Mouse (Mus musculus) left cerebral cortex, postnatal 4 days (tissue): ENCODE results near the gene Ifi204. TPM values are rescaled to one million over a fixed set of nuclear protein-coding genes. Genes with fewer than 3 reads are reported as not detected.
A peak's percentile ranks its signal among the peaks of the same experiment; 100 is the strongest.
"Not testable (repeated sequence)": the region's sequence is repeated elsewhere in the genome, so short reads cannot be mapped to it uniquely, and the experiment has no call there.

Experiments used
- DNase-seq: peaks from one replicate; pipeline ENCODE4 v3.0.0-alpha.2; 2022
- intact Hi-C: fragments of 180-260 bp; cut with DNase I; formaldehyde crosslinking; loops from one replicate; pipeline ENCODE4 v1.15.1; 2025
- total RNA-seq, 2 experiments: library from RNA; stranded (reverse); gene quantifications; 2 replicates each; pipeline ENCODE4 v1.2.3; 2021

The Ifi204 gene
- under 1 TPM in 1 of 2 experiments, not detected in 1; 0.16 TPM for total RNA-seq

GRCm38 (mm10) chr1:173766848-173767617 lies at the start of gene Ifi204:
Ifi204 (minus strand) TSS chr1:173766943.
- DNase-seq, intact Hi-C loops: not testable (repeated sequence)

DNA sequence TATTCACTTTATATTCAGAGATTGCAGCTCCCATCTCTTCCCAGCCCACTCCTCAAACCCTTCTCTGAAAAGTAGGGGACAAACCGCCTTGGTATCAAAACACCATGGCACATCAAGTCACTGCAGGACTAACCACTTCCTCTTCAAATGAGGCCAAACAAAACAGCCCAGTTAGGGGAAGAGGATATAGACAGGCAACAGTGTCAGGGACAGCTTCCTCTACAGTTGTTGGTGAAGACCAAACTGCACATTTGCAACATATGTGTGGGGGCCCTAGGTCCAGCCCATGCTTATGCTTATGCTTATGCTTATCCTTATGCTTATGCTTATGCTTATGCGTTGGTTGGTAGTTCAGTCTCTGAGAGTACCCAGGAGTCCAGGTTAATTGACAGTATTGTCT lies 42.6 kb upstream of the Ifi204 start:
- intact Hi-C loops, DNase-seq: not testable (repeated sequence)

DNA sequence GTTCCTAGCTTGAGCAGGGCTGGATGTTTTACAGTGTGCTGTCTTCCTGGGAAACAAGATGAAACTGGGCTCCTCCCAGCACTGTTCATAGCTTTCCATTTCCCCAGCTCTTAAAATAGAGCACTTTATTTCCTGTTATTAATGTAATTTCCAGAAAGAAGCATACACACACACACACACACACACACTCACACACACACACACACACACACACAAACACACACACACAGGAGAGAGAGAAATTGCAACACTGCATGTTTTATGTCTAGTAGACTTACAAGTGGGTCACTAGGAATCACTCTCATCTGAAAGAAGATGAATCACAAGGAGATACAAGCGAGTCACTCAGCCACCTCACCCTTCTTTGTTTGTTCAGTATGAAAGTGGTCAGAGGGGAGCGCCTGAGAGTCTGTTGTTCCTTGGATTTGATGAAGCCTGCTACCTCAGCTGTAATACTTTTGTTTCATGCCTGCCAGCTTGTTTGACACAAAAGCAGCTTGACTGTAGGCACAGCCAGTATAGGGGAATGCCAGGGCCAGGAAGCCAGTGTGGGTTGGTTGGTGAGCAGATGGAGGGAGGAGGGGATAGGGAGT lies 36.0 kb upstream of the Ifi204 start:
- intact Hi-C loops: not testable (repeated sequence)
- DNase-seq: peak; percentile 32

DNA sequence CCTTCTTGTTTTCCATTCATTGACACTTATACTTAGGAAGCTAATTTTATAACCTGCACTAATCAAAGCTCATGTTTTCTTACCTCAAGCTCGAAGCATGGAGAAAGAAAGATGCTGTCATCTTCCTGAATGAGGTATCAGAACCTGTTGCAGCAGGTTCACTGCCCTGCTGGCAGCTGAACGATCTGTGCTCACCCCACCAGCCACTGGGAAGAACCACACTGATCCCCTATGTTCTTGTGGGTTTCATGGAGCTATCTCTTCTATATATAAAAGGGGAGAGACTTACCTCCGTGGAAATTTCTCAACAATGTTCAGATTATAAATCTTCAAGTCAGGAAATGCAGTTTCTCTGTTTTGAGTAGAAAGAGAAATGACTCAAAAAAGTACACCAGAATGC lies 35.5 kb upstream of the Ifi204 start:
- DNase-seq, intact Hi-C loops: not testable (repeated sequence)

DNA sequence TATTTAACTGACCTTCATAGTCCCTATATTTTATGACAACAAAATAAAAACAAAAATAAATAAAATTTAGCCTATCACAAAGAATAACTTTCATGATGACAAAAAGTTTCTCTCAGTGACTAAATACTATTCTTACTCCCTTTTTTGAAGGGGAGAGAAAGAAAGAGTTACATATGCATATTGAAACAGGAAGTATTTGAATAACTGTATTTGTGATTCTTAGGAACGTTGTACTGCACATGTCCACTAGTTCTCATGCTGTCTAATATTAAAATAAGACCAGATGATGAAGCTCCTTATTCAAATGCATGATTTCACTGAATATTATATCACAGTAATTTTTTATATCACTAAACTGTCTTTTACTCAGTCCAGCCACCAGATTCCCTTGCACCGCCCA lies 35.0 kb upstream of the Ifi204 start:
- intact Hi-C loops, DNase-seq: not testable (repeated sequence)

GRCm38 (mm10) chr1:173773457-173773856 lies 6.7 kb upstream of the Ifi204 start:
- DNase-seq, intact Hi-C loops: not testable (repeated sequence)

DNA sequence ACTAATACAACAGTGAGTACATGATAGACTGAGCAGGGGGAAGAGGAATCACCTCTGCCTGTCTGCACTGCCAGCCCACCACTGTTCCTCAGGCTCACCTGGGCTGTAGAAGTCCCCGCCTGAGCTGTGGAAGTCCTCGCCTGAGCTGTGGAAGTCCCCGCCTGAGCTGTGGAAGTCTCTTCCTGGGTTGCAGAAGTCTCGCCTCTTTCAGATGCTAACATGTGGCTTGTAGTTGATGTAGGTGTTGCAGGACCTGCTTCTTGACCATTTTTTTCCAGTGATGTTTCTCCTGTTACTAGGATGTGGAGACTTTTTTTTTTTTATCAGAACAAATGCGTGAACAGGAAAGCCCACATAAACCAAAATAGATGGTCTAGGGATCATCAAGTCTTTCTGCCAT lies 6.7 kb downstream of the Ifi204 start:
- intact Hi-C loops, DNase-seq: not testable (repeated sequence)

DNA sequence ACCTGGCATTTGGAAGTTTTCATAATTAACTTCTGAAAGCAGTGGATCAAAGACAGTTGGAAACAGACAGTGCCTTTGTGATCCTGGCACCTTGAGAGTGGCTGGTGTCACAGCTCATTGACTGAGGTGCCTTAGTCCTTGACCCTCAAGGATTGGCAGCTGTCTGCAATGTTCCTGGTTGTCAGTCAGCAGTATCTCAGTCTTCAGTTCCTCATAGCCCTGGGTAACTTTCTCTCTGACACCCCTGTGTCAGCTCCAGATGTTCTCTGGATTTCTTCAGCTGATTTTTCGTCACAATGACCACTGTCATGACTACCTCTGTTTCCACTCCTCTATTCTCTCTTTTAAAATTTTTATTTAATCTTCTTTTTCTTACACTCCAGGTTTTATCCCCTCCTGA lies 24.5 kb downstream of the Ifi204 start:
- no peak for DNase-seq
- intact Hi-C loops: no loop called here

GRCm38 (mm10) chr1:173741656-173742055 lies 25.1 kb downstream of the Ifi204 start, which contains the start of gene Ifi207:
Ifi207 (minus strand) TSS chr1:173741747.
- no peak for DNase-seq
- intact Hi-C loops: no loop called here

- intact Hi-C loops: no loop called here
- DNase-seq: no peak
These were observed 26.2 kb downstream of the Ifi204 start for GRCm38 (mm10) chr1:173740537-173740936.

- intact Hi-C loops: no loop called here
- DNase-seq: no peak
These were observed 29.8 kb downstream of the Ifi204 start for GRCm38 (mm10) chr1:173736986-173737385.

- intact Hi-C loops, DNase-seq: not testable (repeated sequence)
These were observed 31.7 kb downstream of the Ifi204 start for GRCm38 (mm10) chr1:173735015-173735414.

- peak; percentile 2 for DNase-seq
- intact Hi-C loops: no loop called here
These were observed 33.5 kb downstream of the Ifi204 start for GRCm38 (mm10) chr1:173733219-173733618.

Other genes with a start within 250 kb of the Ifi204 start
- not detected for gene Ifi214, start 231.0 kb downstream of the Ifi204 start, total RNA-seq
- under 1 TPM in 1 of 2 experiments, not detected in 1; 0.12 TPM for gene Ifi213, start 167.7 kb downstream of the Ifi204 start, total RNA-seq
- not detected for gene Ifi209, start 136.0 kb downstream of the Ifi204 start, total RNA-seq
- under 1 TPM in 1 of 2 experiments, not detected in 1; 0.12 TPM for gene Ifi208, start 93.3 kb downstream of the Ifi204 start, total RNA-seq
- under 1 TPM; 0.24 to 0.28 TPM for gene Ifi207, start 25.2 kb downstream of the Ifi204 start, total RNA-seq
- under 1 TPM in 1 of 2 experiments, not detected in 1; 0.26 TPM for gene Ifi211, start 146.1 kb upstream of the Ifi204 start, total RNA-seq
- gene Mndal, start 175.5 kb upstream of the Ifi204 start, total RNA-seq: 1 to 10 TPM; 1.3 to 1.6 TPM
- under 1 TPM; 0.68 to 0.72 TPM for gene Ifi203, start 175.7 kb upstream of the Ifi204 start, total RNA-seq
- gene Ifi202b, start 215.8 kb upstream of the Ifi204 start, total RNA-seq: not detected